Mouse (Mus musculus) forebrain, embryonic 14.5 days (tissue): ENCODE results near the gene Foxk1. TPM values are rescaled to one million over a fixed set of nuclear protein-coding genes. Genes with fewer than 3 reads are reported as not detected.

Experiments
- ATAC-seq: fragments of 200-750 bp; cut with Nextera tagmentation; 2 replicates; pipeline ENCODE4 v1.8.0; 2017; ENCODE audit warnings: mild to moderate bottlenecking, moderate library complexity
- DNase-seq: peaks from one replicate; pipeline ENCODE4 v3.0.0-alpha.2; 2015; ENCODE audit warnings: low spot score
- H3K27ac ChIP-seq: fragments of 300-500 bp; sonication (generic); 2 replicates; pipeline ENCODE4 v1.5.1; 2014; ENCODE audit warnings: low read depth, mild to moderate bottlenecking, control low read depth, low read length, moderate library complexity
- H3K27me3 ChIP-seq: fragments of 300-500 bp; sonication (generic); replicated peaks from 2 replicates; pipeline ENCODE4 v1.6.1; 2014; ENCODE audit warnings: low read length, control low read depth, mixed read lengths; ENCODE audit not compliant: control insufficient read depth, insufficient read depth
- H3K36me3 ChIP-seq: fragments of 300-500 bp; sonication (generic); 2 replicates; pipeline ENCODE4 v1.6.1; 2014; ENCODE audit warnings: low read length, control low read depth; ENCODE audit not compliant: control insufficient read depth, insufficient read depth
- H3K4me1 ChIP-seq: fragments of 300-500 bp; sonication (generic); 2 replicates; pipeline ENCODE4 v1.6.1; 2014; ENCODE audit warnings: antibody characterized with exemption, low read length, control low read depth; ENCODE audit not compliant: control insufficient read depth, insufficient read depth
- H3K4me2 ChIP-seq: fragments of 300-500 bp; sonication (generic); 2 replicates; pipeline ENCODE4 v1.6.1; 2014; ENCODE audit warnings: mild to moderate bottlenecking, control low read depth, low read length
- H3K4me3 ChIP-seq: fragments of 300-500 bp; sonication (generic); 2 replicates; pipeline ENCODE4 v1.5.1; 2014; ENCODE audit warnings: low read depth, low read length, control low read depth
- H3K9ac ChIP-seq: fragments of 300-500 bp; sonication (generic); 2 replicates; pipeline ENCODE4 v1.6.1; 2014; ENCODE audit warnings: mild to moderate bottlenecking, low read length, control low read depth, moderate library complexity
- H3K9me3 ChIP-seq: fragments of 300-500 bp; sonication (generic); replicated peaks from 2 replicates; pipeline ENCODE4 v1.6.1; 2016; ENCODE audit warnings: low read length, control low read depth, mixed read lengths; ENCODE audit not compliant: control insufficient read depth
- WGBS: fragments of 180-500 bp; shearing (Covaris S2); extraction: QIAGEN DNeasy Blood & Tissue Kit; methylation state at CpG from one replicate; pipeline ENCODE4 v1.1.7; 2014; 5-methylcytosine and 5-hydroxymethylcytosine counted together
- polyA plus RNA-seq: library from polyadenylated mRNA; unstranded; fragments of >200 nt; fragmentation: Nextera tagmentation; extraction: Ambion mirVana; gene quantifications from 2 replicates; pipeline ENCODE4 v1.2.1, GENCODE M21; 2014

The Foxk1 gene
- polyA plus RNA-seq, 1 experiment from 2014 or later: 1.8 TPM

DNA sequence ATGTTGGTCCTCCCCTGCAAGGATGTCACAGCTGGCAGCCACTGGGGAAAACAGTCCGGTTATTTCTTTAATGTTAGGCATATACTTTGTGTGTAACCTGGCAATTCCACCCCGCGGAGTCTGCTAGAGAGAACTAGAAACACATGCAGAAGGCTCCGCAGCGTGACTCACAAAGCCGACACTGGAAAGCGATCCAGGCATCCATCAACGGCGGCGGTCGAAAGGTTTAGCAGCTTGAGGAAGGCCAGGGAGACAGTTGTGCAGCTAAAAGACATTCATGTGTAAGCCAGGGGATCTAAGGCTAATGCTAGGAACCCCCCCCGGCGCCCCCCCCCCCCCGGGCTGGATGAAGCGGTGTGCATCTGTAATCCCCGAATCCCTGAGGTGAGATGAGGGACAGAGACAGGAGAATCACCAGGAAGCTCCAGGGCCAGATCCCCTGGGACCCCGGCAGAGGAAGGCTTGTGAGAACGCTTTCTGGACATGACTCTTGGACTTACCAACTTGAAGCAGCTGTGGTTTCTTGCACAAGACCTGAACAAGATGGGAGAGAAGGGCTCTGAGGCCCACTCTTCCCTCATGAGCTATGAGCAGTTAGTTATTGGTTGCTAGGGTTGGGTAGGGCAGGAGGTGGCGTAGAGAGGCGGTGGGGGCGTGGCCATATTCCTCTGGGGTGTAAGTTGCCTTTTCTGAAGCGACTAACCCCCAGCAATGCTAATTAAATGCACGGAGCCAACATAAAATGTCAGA, 16.2 kb upstream of the Foxk1 start:
- no peaks in the 10 kb centered on the region for H3K36me3 ChIP-seq
- no peaks in the 10 kb centered on the region for H3K9me3 ChIP-seq
- H3K4me2 ChIP-seq: peak overlapping the region; percentile 24; the same call in 1 of the 2 replicates
- ATAC-seq (no peak), DNase-seq (peak; percentile 63)
- peaks cover 24% of the 10 kb centered on the region for H3K4me1 ChIP-seq
- 12% methylated on average over 23 of the region's 23 CpGs for WGBS
- H3K9ac ChIP-seq: peak overlapping the region; percentile 42; the same call in 1 of the 2 replicates
- H3K27ac ChIP-seq: peak overlapping the region; percentile 65; the same call in 1 of the 2 replicates
- H3K4me3 ChIP-seq: no peak overlapping the region
- H3K27me3 ChIP-seq: no peaks in the 10 kb centered on the region

GRCm38 (mm10) chr5:142386329-142386728, 15.0 kb upstream of the Foxk1 start:
- peak overlapping the region; percentile 65; the same call in 1 of the 2 replicates for H3K27ac ChIP-seq
- ATAC-seq (no peak; the same call in 1 of the 2 replicates), DNase-seq (no peak)
- no peaks in the 10 kb centered on the region for H3K36me3 ChIP-seq
- H3K4me3 ChIP-seq: no peak overlapping the region
- peaks cover 24% of the 10 kb centered on the region for H3K4me1 ChIP-seq
- H3K27me3 ChIP-seq: no peaks in the 10 kb centered on the region
- H3K9ac ChIP-seq: no peak overlapping the region; the same call in 1 of the 2 replicates
- no peaks in the 10 kb centered on the region for H3K9me3 ChIP-seq
- WGBS: 38% methylated on average over 6 of the region's 6 CpGs
- no peak overlapping the region for H3K4me2 ChIP-seq

- Histone ChIP-seq H3K4me2 (0 out of 2 replicates have a peak overlapping the region, but pooled peaks have one; percentile 9), H3K9me3 (no peaks in the 10 kb centered on the region), H3K27ac (peak overlapping the region; percentile 65), H3K4me1 (peaks cover 24% of the 10 kb centered on the region), H3K9ac (no peak overlapping the region; the same call in 1 of the 2 replicates), H3K4me3 (no peak overlapping the region), H3K36me3 (no peaks in the 10 kb centered on the region), H3K27me3 (no peaks in the 10 kb centered on the region)
- DNase-seq: peak; percentile 64
- peak; percentile 67 for ATAC-seq
- WGBS: 34% methylated on average over 17 of the region's 17 CpGs
Measured at GRCm38 (mm10) chr5:142386784-142387680, 14.3 kb upstream of the Foxk1 start.

- Histone ChIP-seq H3K9ac (no peak overlapping the region), H3K27me3 (no peaks in the 10 kb centered on the region), H3K4me1 (peaks cover 24% of the 10 kb centered on the region), H3K4me3 (no peak overlapping the region), H3K27ac (0 out of 2 replicates have a peak overlapping the region, but pooled peaks have one; percentile 65), H3K4me2 (no peak overlapping the region), H3K36me3 (no peaks in the 10 kb centered on the region), H3K9me3 (no peaks in the 10 kb centered on the region)
- DNase-seq: no peak
- WGBS: 74% methylated on average over 4 of the region's 4 CpGs
- ATAC-seq: no peak
Measured at GRCm38 (mm10) chr5:142387716-142388115, 13.6 kb upstream of the Foxk1 start.

- no peaks in the 10 kb centered on the region for H3K36me3 ChIP-seq
- ATAC-seq (no peak), DNase-seq (no peak)
- no peak overlapping the region for H3K27ac ChIP-seq
- H3K4me1 ChIP-seq: peaks cover 8% of the 10 kb centered on the region
- no peaks in the 10 kb centered on the region for H3K27me3 ChIP-seq
- no peak overlapping the region for H3K4me2 ChIP-seq
- H3K9ac ChIP-seq: no peak overlapping the region
- H3K9me3 ChIP-seq: no peaks in the 10 kb centered on the region
- WGBS: 42% methylated on average over 5 of the region's 5 CpGs
- H3K4me3 ChIP-seq: no peak overlapping the region
Measured at GRCm38 (mm10) chr5:142391691-142392090, 9.6 kb upstream of the Foxk1 start.

DNA sequence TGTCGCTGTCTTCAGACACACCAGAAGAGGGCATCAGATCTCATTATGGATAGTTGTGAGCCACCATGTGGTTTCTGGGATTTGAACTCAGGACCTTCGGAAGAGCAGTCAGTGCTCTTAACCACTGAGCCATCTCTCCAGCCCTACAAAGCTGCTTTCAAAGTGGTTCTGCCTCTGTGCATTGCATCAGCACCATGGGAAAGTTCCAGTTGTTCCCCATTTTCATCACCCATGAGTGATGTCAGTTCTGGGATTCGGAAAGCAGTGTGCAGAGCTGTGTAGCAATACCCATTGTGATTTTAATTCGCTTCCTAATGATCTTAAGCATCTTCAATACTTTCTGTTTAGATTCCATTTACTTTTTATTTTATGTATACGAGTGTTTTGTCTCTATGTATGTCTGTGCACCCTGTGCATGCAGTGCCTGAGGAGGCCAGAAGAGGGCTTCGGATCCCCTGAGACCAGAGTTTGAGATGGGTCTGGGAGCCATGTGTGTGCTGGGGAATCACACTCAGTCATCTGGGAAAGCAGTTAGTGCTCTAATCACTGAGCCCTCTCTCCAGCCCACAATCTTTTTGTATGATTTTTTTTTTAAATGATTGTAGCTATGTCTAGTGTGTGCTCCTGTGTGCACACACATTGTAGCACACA, 6.6 kb upstream of the Foxk1 start:
- Histone ChIP-seq H3K4me3 (no peak overlapping the region), H3K4me2 (no peak overlapping the region), H3K9me3 (no peaks in the 10 kb centered on the region), H3K27ac (no peak overlapping the region), H3K27me3 (no peaks in the 10 kb centered on the region), H3K4me1 (0 out of 2 replicates have a peak, but pooled peaks cover 3% of the 10 kb centered on the region), H3K9ac (no peak overlapping the region), H3K36me3 (no peaks in the 10 kb centered on the region)
- DNase-seq: no peak
- ATAC-seq: no peak
- 91% methylated on average over 6 of the region's 6 CpGs for WGBS

GRCm38 (mm10) chr5:142395909-142396308, 5.4 kb upstream of the Foxk1 start:
- Histone ChIP-seq H3K4me2 (no peak overlapping the region), H3K27ac (peak overlapping the region; percentile 23; the same call in 1 of the 2 replicates), H3K27me3 (no peaks in the 10 kb centered on the region), H3K4me1 (peaks cover 10% of the 10 kb centered on the region; the same call in 1 of the 2 replicates), H3K9me3 (no peaks in the 10 kb centered on the region), H3K9ac (no peak overlapping the region), H3K4me3 (no peak overlapping the region), H3K36me3 (no peaks in the 10 kb centered on the region)
- 7% methylated on average over 5 of the region's 5 CpGs for WGBS
- ATAC-seq (0 out of 2 replicates have a peak, but pooled peaks have one; percentile 47), DNase-seq (peak; percentile 41)

DNA sequence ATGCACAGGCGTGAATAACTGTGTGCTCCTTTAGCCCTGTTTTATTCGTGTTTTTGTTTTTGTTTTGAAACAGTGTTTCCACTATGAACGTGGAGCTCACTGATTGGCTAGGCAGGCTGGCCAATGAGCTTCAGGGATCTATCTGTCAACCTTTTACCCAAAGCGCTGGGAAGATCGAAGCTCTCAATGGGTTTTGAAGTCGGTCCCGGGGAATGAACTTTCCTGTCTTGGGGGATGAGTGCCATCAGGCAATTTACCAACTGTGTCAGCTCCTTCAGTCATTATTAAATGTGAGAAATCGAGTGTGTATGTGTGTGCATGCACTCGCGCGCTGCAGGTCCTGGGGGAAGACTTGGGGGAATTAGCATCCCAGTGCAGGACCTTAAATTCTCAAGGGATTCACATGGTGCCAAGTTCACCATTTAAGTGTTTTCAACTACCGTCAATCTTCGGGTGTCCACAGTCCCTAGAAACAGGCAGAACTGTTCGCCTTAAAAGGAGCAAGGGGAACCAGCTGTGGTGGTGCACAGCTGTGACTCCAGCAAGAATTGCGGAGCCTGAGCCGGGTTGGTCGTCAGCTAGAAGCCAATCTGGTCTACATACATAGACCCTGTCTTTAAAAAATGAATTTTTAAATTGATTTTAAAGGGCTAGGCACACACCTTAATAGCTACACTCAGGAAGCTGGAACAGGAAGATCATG, 965 bp upstream of the Foxk1 start:
- Histone ChIP-seq H3K4me2 (peak overlapping the region; percentile 92), H3K4me1 (peaks cover 27% of the 10 kb centered on the region), H3K27me3 (no peaks in the 10 kb centered on the region), H3K27ac (no peak overlapping the region), H3K9me3 (no peaks in the 10 kb centered on the region), H3K4me3 (peak overlapping the region; percentile 96), H3K36me3 (no peaks in the 10 kb centered on the region), H3K9ac (peak overlapping the region; percentile 93)
- ATAC-seq (no peak), DNase-seq (no peak)
- WGBS: 34% methylated on average over 17 of the region's 17 CpGs
